Mouse (Mus musculus) hindbrain, embryonic 10.5 days (tissue): ENCODE data around the gene Arhgap44. TPM values are rescaled to one million over a fixed set of nuclear protein-coding genes. Genes with fewer than 3 reads are reported as not detected.

Experiments used
- DNase-seq: peaks from one replicate; pipeline ENCODE4 v3.0.0-alpha.2; 2017; ENCODE audit warnings: low spot score
- H3K27ac ChIP-seq: fragments of 300-500 bp; sonication (generic); 2 replicates; pipeline ENCODE4 v1.5.1; 2016; ENCODE audit warnings: mild to moderate bottlenecking, moderate library complexity
- H3K27me3 ChIP-seq: fragments of 300-500 bp; sonication (generic); 2 replicates; pipeline ENCODE4 v1.6.1; 2016; ENCODE audit warnings: mild to moderate bottlenecking; ENCODE audit not compliant: poor library complexity, insufficient read depth, severe bottlenecking
- H3K36me3 ChIP-seq: fragments of 300-500 bp; sonication (generic); 2 replicates; pipeline ENCODE4 v1.6.1; 2016; ENCODE audit warnings: mild to moderate bottlenecking, moderate library complexity
- H3K4me1 ChIP-seq: fragments of 300-500 bp; sonication (generic); replicated peaks from 2 replicates; pipeline ENCODE4 v1.6.1; 2016; ENCODE audit warnings: mild to moderate bottlenecking
- H3K4me3 ChIP-seq: fragments of 300-500 bp; sonication (generic); 2 replicates; pipeline ENCODE4 v1.5.1; 2016; ENCODE audit warnings: mild to moderate bottlenecking, moderate library complexity
- H3K9me3 ChIP-seq: fragments of 300-500 bp; sonication (generic); 2 replicates; pipeline ENCODE4 v1.6.1; 2016; ENCODE audit warnings: mild to moderate bottlenecking, moderate library complexity
- WGBS: fragments of 180-500 bp; shearing (Covaris S2); methylation state at CpG from one replicate; pipeline ENCODE4 v1.1.7; 2016; 5-methylcytosine and 5-hydroxymethylcytosine counted together
- polyA plus RNA-seq: library from polyadenylated mRNA; unstranded; fragments of >200 nt; fragmentation: Nextera tagmentation; extraction: Ambion mirVana; gene quantifications from 2 replicates; pipeline ENCODE4 v1.2.1, GENCODE M21; 2016

The Arhgap44 gene
- polyA plus RNA-seq, 1 experiment from 2014 or later, result 4.8 TPM

GRCm38 (mm10) chr11:65097526-65098070 is 65.2 kb downstream of the Arhgap44 start:
- WGBS, result 77% methylated on average over 4 of the region's 4 CpGs
- DNase-seq, result no peak
- no peaks in the 10 kb centered on the region for H3K27me3 ChIP-seq
- peaks cover 4% of the 10 kb centered on the region; the same call in 1 of the 2 replicates for H3K4me1 ChIP-seq
- no peaks in the 10 kb centered on the region for H3K9me3 ChIP-seq
- no peak overlapping the region for H3K4me3 ChIP-seq
- no peak overlapping the region for H3K27ac ChIP-seq
- H3K36me3 ChIP-seq, result no peaks in the 10 kb centered on the region

- no peaks in the 10 kb centered on the region for H3K9me3 ChIP-seq
- 94% methylated on average over 5 of the region's 5 CpGs for WGBS
- no peak for DNase-seq
- no peak overlapping the region for H3K27ac ChIP-seq
- H3K27me3 ChIP-seq, result no peaks in the 10 kb centered on the region
- H3K4me1 ChIP-seq, result peaks cover 4% of the 10 kb centered on the region; the same call in 1 of the 2 replicates
- H3K4me3 ChIP-seq, result no peak overlapping the region
- no peaks in the 10 kb centered on the region for H3K36me3 ChIP-seq
These were observed 65.9 kb downstream of the Arhgap44 start for GRCm38 (mm10) chr11:65096866-65097265.

DNA sequence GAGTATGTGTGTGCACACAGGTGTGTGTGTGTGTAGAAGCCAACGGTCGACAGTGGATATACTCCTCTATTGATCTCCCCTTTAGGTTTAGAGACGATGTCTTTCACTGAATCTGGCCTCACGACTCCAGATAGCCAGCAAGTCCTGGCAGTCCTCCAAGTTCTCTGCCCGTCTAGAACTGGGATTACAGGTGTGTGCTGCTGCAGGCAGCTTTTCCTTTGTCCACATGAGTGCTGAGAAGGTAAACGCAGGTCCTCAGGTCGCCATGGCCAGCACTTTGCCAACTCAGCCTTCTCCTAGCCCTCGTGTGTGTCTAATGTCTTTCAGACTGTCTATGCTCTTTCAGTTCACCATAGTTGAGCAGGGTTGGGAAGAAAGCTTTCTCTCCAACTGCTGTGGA is 69.9 kb downstream of the Arhgap44 start:
- DNase-seq, result no peak
- H3K27me3 ChIP-seq, result no peaks in the 10 kb centered on the region
- no peaks in the 10 kb centered on the region for H3K36me3 ChIP-seq
- no peak overlapping the region for H3K27ac ChIP-seq
- no peaks in the 10 kb centered on the region for H3K9me3 ChIP-seq
- no peak overlapping the region for H3K4me3 ChIP-seq
- WGBS, result 89% methylated on average over 8 of the region's 8 CpGs
- H3K4me1 ChIP-seq, result peaks cover 4% of the 10 kb centered on the region; the same call in 1 of the 2 replicates

DNA sequence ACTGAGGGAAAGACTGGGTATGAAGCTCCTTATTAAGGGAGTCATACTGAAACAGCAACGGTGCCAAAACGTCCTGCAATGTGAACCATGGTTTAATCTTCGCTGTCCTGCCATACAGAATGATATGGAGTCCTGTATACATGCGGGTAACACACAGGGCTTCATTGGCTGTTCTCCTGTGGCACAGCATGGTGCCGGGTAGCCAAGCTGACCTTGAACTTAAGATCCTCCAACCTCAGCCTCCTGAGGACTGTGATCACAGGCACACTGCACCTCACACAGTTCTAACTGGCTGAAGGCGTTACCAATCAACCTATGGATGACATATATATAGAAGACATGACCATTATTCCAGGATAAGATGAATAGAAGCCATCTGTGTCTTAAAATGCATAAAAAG is 72.4 kb downstream of the Arhgap44 start:
- 91% methylated on average over 6 of the region's 6 CpGs for WGBS
- no peaks in the 10 kb centered on the region for H3K4me1 ChIP-seq
- no peak overlapping the region for H3K27ac ChIP-seq
- 0 out of 2 replicates have a peak, but pooled peaks cover 3% of the 10 kb centered on the region for H3K9me3 ChIP-seq
- H3K36me3 ChIP-seq, result no peaks in the 10 kb centered on the region
- DNase-seq, result no peak
- no peak overlapping the region for H3K4me3 ChIP-seq
- H3K27me3 ChIP-seq, result no peaks in the 10 kb centered on the region

GRCm38 (mm10) chr11:65089982-65090381 is 72.8 kb downstream of the Arhgap44 start:
- no peaks in the 10 kb centered on the region for H3K36me3 ChIP-seq
- DNase-seq, result no peak
- no peak overlapping the region for H3K4me3 ChIP-seq
- H3K4me1 ChIP-seq, result no peaks in the 10 kb centered on the region
- 90% methylated on average over 3 of the region's 3 CpGs for WGBS
- H3K27me3 ChIP-seq, result no peaks in the 10 kb centered on the region
- no peak overlapping the region for H3K27ac ChIP-seq
- 0 out of 2 replicates have a peak, but pooled peaks cover 3% of the 10 kb centered on the region for H3K9me3 ChIP-seq

DNA sequence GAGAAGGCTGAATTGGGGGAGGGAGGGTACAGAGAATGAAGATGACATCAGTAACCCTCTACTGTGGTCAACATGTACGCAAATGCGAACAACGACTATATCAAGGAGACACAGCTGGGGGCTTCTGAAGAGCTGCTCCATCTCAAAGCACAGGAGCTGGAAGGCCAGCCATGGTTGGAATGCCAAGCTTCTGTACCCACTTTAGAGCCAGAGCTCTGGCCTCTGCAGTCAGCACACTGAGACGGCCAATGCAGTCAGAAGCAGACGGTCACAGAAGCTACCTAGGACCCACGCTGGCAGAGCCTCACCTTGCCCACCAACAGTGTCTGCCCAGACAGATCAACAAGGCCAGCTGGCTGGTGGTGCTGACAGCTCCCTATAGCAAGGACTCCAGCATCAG is 73.5 kb downstream of the Arhgap44 start:
- Histone ChIP-seq H3K27me3 (no peaks in the 10 kb centered on the region), H3K36me3 (no peaks in the 10 kb centered on the region), H3K4me1 (no peaks in the 10 kb centered on the region), H3K4me3 (no peak overlapping the region), H3K27ac (no peak overlapping the region), H3K9me3 (0 out of 2 replicates have a peak, but pooled peaks cover 3% of the 10 kb centered on the region)
- DNase-seq, result no peak
- WGBS, result 86% methylated on average over 6 of the region's 6 CpGs

DNA sequence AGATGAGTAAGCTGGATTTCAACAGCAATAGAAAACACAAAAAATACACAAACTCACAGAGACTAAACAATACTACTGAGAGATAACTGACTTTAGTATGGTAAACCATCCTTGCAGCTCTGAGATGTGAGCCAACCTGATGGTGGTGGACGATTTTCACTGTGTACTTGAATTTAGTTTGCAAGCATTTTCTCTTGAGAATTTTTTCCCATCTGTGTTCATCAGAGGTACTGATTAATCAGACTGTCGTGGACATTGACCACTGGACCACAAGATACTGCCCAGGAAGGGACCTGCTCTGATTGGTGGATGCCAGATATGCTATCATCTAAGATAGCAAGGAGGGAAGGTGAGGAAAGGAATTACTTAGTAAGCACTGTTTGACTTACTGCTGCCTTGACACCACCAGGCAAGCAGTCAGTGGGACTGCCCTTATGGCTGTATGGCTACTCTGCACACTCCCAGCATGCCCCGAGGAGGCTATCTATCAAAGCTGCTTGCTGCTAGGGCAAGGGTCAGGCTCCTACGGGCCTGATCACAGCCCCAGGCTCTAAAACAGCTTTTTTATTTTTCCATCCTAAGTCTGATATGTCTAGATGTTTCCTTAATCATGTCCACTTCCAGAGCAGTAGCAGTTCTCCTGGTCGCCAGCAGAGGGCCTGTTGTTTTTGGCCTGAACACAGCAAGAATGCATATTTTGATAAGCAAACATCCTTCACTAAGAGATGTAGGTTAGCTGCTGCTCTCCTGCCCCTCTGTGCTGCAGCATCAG is 74.1 kb downstream of the Arhgap44 start:
- peak; percentile 51 for DNase-seq
- WGBS, result 57% methylated on average over 5 of the region's 5 CpGs

DNA sequence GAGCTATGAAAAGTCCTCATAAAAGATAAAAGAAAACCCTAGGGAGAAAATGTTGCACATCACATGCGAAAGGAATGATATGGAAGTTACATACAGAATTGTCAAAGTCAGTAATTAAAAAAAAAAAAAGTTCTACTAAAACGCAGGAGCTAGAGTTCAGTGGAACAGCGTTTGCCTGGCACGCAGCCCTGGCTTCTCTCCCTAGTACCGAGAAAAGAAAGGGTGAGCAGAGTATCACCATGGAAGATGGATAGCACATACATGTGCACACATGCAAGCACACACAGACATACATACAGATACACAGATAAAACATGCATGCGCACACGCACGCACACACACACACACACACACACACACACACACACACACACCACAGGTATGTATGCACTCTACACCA is 82.0 kb downstream of the Arhgap44 start:
- WGBS, result 90% methylated on average over 8 of the region's 8 CpGs
- Histone ChIP-seq H3K4me3 (no peak overlapping the region), H3K27me3 (no peaks in the 10 kb centered on the region), H3K4me1 (no peaks in the 10 kb centered on the region), H3K36me3 (no peaks in the 10 kb centered on the region), H3K27ac (no peak overlapping the region), H3K9me3 (0 out of 2 replicates have a peak, but pooled peaks cover 3% of the 10 kb centered on the region)
- DNase-seq, result no peak

More for the DNA sequence above, 74.1 kb downstream of the Arhgap44 start:
- Histone ChIP-seq H3K36me3 (no peaks in the 10 kb centered on the region), H3K27ac (no peak overlapping the region), H3K9me3 (0 out of 2 replicates have a peak, but pooled peaks cover 3% of the 10 kb centered on the region), H3K4me1 (no peaks in the 10 kb centered on the region), H3K27me3 (no peaks in the 10 kb centered on the region), H3K4me3 (no peak overlapping the region)

- Histone ChIP-seq H3K9me3 (no peaks in the 10 kb centered on the region), H3K4me1 (no peaks in the 10 kb centered on the region), H3K27me3 (no peaks in the 10 kb centered on the region), H3K4me3 (no peak overlapping the region), H3K36me3 (no peaks in the 10 kb centered on the region), H3K27ac (no peak overlapping the region)
- no peak for DNase-seq
- WGBS, result 92% methylated on average over 3 of the region's 3 CpGs
These were observed 82.5 kb downstream of the Arhgap44 start for GRCm38 (mm10) chr11:65080274-65080673.

DNA sequence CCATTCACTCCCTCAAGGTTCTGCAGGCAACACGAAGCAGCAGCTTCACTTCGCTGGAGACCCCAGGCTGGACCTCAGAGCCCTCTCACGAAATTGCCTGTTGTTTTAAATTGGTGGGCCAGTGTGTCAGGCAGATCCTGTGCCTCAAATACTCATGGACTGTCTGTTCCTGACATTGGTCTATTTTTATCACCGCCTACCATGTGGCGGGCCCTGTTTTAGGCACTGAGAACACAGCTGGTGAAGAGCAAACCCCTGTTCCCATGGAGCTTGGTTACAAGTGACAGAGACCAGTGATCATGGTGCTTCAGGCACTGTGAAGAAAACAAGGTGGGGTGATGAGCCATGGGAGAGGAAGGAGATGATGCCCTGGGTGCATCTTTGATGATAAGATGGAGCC is 93.2 kb downstream of the Arhgap44 start:
- Histone ChIP-seq H3K27me3 (no peaks in the 10 kb centered on the region), H3K36me3 (peaks cover 6% of the 10 kb centered on the region; the same call in 1 of the 2 replicates)

DNA sequence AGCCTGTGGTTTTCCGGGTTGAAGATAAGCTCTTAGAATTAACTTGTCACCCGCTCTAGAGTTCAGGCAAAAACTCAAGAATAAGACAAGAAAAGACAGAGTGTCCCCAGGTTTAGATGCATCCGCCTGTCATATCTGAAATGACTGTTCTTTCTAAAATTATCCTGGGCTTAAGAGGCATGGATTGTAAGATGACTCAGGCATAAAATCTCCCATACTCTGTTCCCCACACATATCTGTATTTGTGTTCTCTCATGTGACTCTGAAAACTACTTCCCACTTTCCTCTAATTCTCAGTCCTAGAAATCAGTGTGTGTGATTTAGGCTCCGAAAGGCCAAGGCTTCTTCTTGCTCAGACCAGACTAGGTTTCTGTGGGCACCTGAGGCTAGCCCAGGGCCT is 93.7 kb downstream of the Arhgap44 start:
- H3K27ac ChIP-seq, result no peak overlapping the region
- peaks cover 2% of the 10 kb centered on the region; the same call in 1 of the 2 replicates for H3K36me3 ChIP-seq
- H3K4me1 ChIP-seq, result no peaks in the 10 kb centered on the region
- no peak overlapping the region for H3K4me3 ChIP-seq
- DNase-seq, result no peak
- no peaks in the 10 kb centered on the region for H3K27me3 ChIP-seq
- WGBS, result 84% methylated on average over 4 of the region's 4 CpGs
- H3K9me3 ChIP-seq, result no peaks in the 10 kb centered on the region

More for the DNA sequence above, 93.2 kb downstream of the Arhgap44 start:
- no peaks in the 10 kb centered on the region for H3K9me3 ChIP-seq
- WGBS, result 89% methylated on average over 5 of the region's 5 CpGs
- DNase-seq, result no peak
- no peaks in the 10 kb centered on the region for H3K4me1 ChIP-seq
- H3K27ac ChIP-seq, result no peak overlapping the region
- H3K4me3 ChIP-seq, result no peak overlapping the region

DNA sequence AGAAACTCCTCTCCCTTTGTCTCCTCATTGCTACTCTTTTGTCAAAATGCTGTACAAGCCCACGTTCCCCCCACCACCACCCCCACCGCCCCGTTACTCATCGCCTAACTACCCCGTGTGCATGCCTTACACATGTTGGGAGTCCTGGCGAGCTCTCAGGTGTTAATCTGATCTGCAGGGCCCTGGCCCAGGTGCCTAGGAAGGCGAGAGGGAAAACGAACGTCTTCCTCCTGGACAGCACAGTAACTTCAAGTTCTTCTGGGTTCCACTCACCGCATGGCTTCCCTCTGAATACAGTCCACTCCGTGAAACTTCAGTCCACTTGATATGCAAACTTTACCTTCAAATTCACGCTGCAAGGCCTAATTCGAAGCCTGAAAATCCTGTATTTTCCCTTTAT is 97.6 kb downstream of the Arhgap44 start:
- H3K4me1 ChIP-seq, result no peaks in the 10 kb centered on the region
- WGBS, result 92% methylated on average over 13 of the region's 13 CpGs
- no peak for DNase-seq

DNA sequence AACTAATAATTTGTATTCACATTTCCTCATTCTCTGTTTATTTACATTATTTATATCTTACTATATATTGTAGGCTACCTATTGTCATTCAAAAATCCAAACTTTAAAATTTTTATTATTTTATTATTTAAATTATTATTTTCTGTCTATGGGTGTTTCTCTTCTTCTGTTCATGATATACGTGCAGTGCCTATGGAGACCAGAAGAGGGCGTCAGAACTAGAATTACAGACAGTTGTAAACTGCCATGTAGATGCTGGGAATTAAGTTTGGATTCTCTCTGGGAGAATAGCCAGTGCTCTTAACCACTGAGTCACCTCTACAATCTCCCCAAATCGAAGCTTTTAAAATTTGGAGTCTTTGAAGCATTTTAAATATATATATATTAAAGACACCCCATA is 101.3 kb downstream of the Arhgap44 start:
- no peak for DNase-seq
- no peak overlapping the region for H3K4me3 ChIP-seq
- H3K4me1 ChIP-seq, result peaks cover 13% of the 10 kb centered on the region
- WGBS, result 48% methylated on average over 3 of the region's 3 CpGs
- no peak overlapping the region for H3K27ac ChIP-seq
- H3K9me3 ChIP-seq, result no peaks in the 10 kb centered on the region
- H3K27me3 ChIP-seq, result no peaks in the 10 kb centered on the region
- H3K36me3 ChIP-seq, result no peaks in the 10 kb centered on the region

More for the DNA sequence above, 97.6 kb downstream of the Arhgap44 start:
- Histone ChIP-seq H3K9me3 (no peaks in the 10 kb centered on the region), H3K27me3 (no peaks in the 10 kb centered on the region), H3K27ac (no peak overlapping the region), H3K4me3 (no peak overlapping the region), H3K36me3 (no peaks in the 10 kb centered on the region)
